Mouse (Mus musculus) kidney, embryonic 14.5 days (tissue): ENCODE results near the gene Cenpm. TPM values are rescaled to one million over a fixed set of nuclear protein-coding genes. Genes with fewer than 3 reads are reported as not detected.

ENCODE experiments used
- ATAC-seq: fragments of 200-750 bp; cut with Nextera tagmentation; 2 replicates; pipeline ENCODE4 v1.8.0; 2017; ENCODE audit warnings: moderate number of reproducible peaks, mild to moderate bottlenecking, moderate TSS enrichment, moderate library complexity; ENCODE audit not compliant: low FRiP score, low TSS enrichment
- H3K27ac ChIP-seq: fragments of 300-500 bp; sonication (generic); 2 replicates; pipeline ENCODE4 v1.5.1; 2014; ENCODE audit warnings: low read depth, mild to moderate bottlenecking, low read length, moderate library complexity, mixed read lengths
- H3K27me3 ChIP-seq: fragments of 300-500 bp; sonication (generic); 2 replicates; pipeline ENCODE4 v1.6.1; 2014; ENCODE audit warnings: mild to moderate bottlenecking, low read length; ENCODE audit not compliant: control insufficient read depth, insufficient read depth
- H3K36me3 ChIP-seq: fragments of 300-500 bp; sonication (generic); 2 replicates; pipeline ENCODE4 v1.6.1; 2014; ENCODE audit warnings: low read length, mixed read lengths; ENCODE audit not compliant: control insufficient read depth, insufficient read depth
- H3K4me1 ChIP-seq: fragments of 300-500 bp; sonication (generic); 2 replicates; pipeline ENCODE4 v1.6.1; 2014; ENCODE audit warnings: low read length, mixed read lengths; ENCODE audit not compliant: control insufficient read depth, insufficient read depth
- H3K4me2 ChIP-seq: fragments of 300-500 bp; sonication (generic); replicated peaks from 2 replicates; pipeline ENCODE4 v1.6.1; 2014; ENCODE audit warnings: low read depth, mild to moderate bottlenecking, low read length
- H3K4me3 ChIP-seq: fragments of 300-500 bp; sonication (generic); 2 replicates; pipeline ENCODE4 v1.5.1; 2014; ENCODE audit warnings: mild to moderate bottlenecking, low read length
- H3K9ac ChIP-seq: fragments of 300-500 bp; sonication (generic); 2 replicates; pipeline ENCODE4 v1.6.1; 2014; ENCODE audit warnings: low read depth, mild to moderate bottlenecking, low read length, moderate library complexity
- H3K9me3 ChIP-seq: fragments of 300-500 bp; sonication (generic); 2 replicates; pipeline ENCODE4 v1.6.1; 2016; ENCODE audit warnings: low read length; ENCODE audit not compliant: control insufficient read depth
- WGBS: fragments of 180-500 bp; shearing (Covaris S2); extraction: QIAGEN DNeasy Blood & Tissue Kit; methylation state at CpG from one replicate; pipeline ENCODE4 v1.1.7; 2014; 5-methylcytosine and 5-hydroxymethylcytosine counted together
- polyA plus RNA-seq: library from polyadenylated mRNA; unstranded; fragments of >200 nt; fragmentation: Nextera tagmentation; extraction: Ambion mirVana; gene quantifications from 2 replicates; pipeline ENCODE4 v1.2.1, GENCODE M21; 2014

Cenpm gene
- polyA plus RNA-seq, 1 experiment from 2014 or later: 83.3 TPM

DNA sequence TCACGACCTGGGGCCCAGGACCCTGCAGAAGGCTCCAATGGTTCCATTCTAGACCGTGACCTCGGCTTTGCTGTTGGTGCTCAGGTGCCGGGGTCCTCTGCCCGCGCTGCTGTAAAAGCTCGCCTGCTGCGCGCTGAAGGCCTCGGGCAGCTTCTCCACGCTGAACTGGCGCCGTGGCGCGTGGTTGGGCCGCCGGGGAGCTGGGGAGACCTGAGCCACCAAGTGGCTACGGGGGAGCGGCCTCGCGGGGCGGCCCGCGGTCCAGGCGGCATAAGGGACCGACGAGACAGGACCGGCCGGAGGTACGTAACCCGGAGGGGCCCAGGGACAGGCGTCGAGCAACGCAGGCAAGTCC lies 37.5 kb downstream of the Cenpm start:
- H3K36me3 ChIP-seq: peaks cover 34% of the 10 kb centered on the region
- 11% methylated on average over 34 of the region's 34 CpGs for WGBS
- no peak overlapping the region; the same call in 1 of the 2 replicates for H3K4me2 ChIP-seq
- ATAC-seq: no peak
- no peak overlapping the region for H3K27ac ChIP-seq
- no peak overlapping the region for H3K9ac ChIP-seq
- H3K9me3 ChIP-seq: no peaks in the 10 kb centered on the region
- peaks cover 17% of the 10 kb centered on the region for H3K4me1 ChIP-seq
- no peak overlapping the region for H3K4me3 ChIP-seq
- peaks cover 59% of the 10 kb centered on the region for H3K27me3 ChIP-seq

DNA sequence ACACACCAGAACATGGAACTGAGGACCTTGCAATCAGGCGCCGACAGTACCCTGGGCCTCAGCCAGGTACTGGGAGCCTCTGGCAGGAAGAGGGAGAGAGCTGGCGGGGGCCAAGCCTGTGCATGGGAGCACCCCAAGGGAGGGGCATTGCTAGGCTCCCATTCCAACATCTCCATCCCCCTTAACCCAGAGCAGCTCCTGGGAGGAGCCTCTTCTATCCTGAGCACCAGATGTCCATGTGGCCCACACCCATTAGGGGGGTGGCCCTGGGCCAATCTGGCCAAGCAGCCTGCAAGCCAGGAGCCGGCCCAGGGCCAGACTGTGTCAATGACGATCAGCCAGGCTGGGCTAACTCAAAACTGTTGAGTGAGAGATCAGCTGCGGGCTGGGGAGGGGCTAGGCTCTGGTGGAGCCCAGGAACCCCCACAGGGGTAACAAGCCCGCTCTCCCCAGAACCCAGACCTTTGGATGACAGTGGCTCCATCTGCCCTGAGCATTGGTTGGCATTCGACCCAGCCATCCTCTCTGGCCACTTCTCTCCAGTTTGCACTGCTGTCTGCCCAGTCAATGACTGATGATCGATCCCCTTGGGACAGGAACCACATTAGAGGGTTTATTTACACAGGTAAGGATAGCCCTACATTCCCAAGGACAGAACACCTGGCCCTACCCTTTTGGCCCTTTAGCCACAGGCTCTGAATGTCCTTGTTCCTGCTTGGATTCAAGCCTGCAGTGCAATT lies 38.0 kb downstream of the Cenpm start:
- no peak overlapping the region for H3K4me3 ChIP-seq
- ATAC-seq: no peak
- H3K9me3 ChIP-seq: no peaks in the 10 kb centered on the region
- WGBS: 58% methylated on average over 9 of the region's 9 CpGs
- H3K27me3 ChIP-seq: peaks cover 54% of the 10 kb centered on the region
- peaks cover 12% of the 10 kb centered on the region; the same call in 1 of the 2 replicates for H3K4me1 ChIP-seq
- H3K27ac ChIP-seq: no peak overlapping the region
- peaks cover 39% of the 10 kb centered on the region for H3K36me3 ChIP-seq
- no peak overlapping the region for H3K9ac ChIP-seq
- H3K4me2 ChIP-seq: no peak overlapping the region

DNA sequence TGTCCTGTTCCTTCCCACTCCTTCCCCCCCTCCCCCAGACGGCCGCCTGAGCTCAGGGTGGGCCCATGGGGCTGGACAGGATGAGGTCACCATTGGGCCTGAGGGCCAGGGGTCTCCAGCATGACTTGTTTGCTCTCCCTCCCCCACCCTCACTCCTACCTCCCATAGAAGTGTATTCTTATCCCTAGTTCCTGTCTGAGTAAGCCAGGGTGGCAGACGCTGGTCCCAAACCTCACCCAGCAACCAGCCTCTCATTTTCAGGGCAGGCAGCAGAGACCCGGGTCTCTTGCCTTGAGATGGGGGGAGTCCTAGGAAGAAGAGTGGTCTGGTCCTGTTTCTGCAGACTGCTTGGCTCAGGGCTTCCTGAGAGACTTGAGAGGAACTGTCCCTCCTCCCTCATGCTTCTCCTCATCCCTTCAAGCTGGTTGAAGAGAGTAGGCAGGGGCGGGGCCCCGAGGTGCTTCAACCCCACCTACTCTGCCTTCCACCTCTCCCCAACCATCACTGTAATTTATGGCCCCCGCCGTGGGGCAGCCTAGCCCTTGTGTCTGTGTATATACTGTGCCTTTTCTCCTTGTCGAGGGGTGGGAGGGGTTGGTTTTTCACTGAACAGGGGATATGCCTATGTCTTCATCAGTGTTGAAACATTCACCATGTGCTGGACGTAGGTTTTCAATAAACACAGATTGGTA lies 39.7 kb downstream of the Cenpm start:
- ATAC-seq: no peak
- WGBS: 45% methylated on average over 10 of the region's 10 CpGs
- H3K36me3 ChIP-seq: peaks cover 53% of the 10 kb centered on the region
- no peaks in the 10 kb centered on the region for H3K9me3 ChIP-seq
- H3K4me2 ChIP-seq: no peak overlapping the region
- no peak overlapping the region for H3K27ac ChIP-seq
- no peak overlapping the region for H3K9ac ChIP-seq
- H3K4me3 ChIP-seq: no peak overlapping the region
- H3K27me3 ChIP-seq: peaks cover 37% of the 10 kb centered on the region
- H3K4me1 ChIP-seq: peaks cover 8% of the 10 kb centered on the region; the same call in 1 of the 2 replicates

DNA sequence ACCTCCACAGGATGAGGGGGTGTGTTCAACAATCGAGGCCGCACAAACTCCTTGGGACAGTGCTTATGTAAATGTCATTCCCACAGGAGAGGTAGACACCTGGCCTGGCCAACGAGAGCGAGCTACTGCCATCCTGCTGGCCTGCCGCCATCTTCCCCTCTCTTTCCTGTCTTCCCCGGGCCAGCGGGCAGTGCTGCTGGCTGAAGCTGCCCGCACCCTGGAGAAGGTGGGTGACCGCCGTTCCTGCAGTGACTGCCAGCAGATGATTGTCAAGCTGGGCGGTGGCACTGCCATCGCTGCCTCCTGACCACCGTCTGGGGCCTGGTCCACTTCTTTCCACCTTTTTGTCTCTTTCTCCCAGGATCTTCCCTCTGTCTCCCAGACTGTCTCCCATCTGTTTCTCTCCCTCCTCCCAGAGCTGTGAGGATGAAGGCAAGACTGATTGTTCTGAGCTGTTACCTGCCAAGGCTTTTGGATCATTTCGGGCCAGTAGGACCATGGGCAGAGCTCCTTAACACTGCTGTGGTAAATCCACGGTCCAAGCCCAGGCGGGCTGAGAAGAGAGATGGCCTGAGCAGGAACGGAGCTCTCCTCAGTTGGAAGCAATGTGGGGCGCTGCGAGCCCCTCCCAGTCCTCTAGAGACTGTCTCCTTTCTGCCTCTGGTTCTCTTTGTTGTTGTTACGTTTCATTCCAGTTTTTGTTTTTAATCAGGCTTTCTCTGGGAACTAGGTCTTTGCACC lies 40.8 kb downstream of the Cenpm start:
- Histone ChIP-seq H3K9me3 (no peaks in the 10 kb centered on the region), H3K4me2 (no peak overlapping the region), H3K9ac (no peak overlapping the region), H3K4me1 (peaks cover 8% of the 10 kb centered on the region; the same call in 1 of the 2 replicates), H3K4me3 (no peak overlapping the region), H3K27me3 (peaks cover 29% of the 10 kb centered on the region), H3K36me3 (peaks cover 64% of the 10 kb centered on the region), H3K27ac (no peak overlapping the region)
- ATAC-seq: no peak
- 89% methylated on average over 20 of the region's 20 CpGs for WGBS

DNA sequence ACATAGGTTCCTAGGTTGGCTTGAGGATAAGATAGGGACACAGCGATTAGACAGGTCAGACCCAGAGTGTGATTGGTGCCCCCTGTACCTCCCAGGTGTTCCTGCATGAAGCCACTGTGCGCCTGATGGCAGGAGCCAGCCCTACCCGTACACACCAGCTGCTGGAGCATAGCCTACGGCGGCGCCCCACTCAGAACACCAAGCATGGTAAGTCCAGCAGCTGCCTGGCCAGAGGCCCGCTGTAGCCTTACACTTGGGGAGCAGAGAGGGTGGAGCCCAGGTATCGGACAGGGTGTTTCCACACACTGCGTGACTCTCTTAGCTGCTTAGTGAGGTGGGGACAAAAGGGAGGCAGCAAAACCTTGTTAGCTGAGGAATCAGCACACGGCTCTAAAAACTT lies 41.5 kb downstream of the Cenpm start:
- peaks cover 71% of the 10 kb centered on the region for H3K36me3 ChIP-seq
- WGBS: 94% methylated on average over 10 of the region's 10 CpGs
- H3K9ac ChIP-seq: no peak overlapping the region
- no peak for ATAC-seq
- H3K4me1 ChIP-seq: peaks cover 8% of the 10 kb centered on the region; the same call in 1 of the 2 replicates
- peaks cover 25% of the 10 kb centered on the region for H3K27me3 ChIP-seq
- no peaks in the 10 kb centered on the region for H3K9me3 ChIP-seq
- no peak overlapping the region for H3K4me3 ChIP-seq
- no peak overlapping the region for H3K4me2 ChIP-seq
- no peak overlapping the region for H3K27ac ChIP-seq

DNA sequence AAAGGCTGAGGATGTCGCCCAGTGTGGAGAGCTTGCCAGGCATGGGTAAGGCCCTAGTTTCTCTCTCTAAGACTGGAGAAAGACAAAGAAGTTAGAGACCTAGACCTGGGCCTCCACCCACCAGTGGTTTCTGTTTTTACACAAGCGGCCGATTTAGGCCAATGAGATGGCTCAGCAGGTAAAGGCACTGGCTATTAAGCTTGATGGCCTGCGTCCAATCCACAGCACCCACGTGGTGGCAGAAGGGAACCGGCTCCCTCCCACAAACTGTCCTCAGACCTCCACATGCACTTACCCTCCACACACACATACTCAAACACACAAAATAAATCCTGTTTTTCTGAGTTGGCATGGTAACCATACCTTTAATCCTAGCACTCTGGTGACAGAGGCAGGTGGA lies 42.5 kb downstream of the Cenpm start:
- Histone ChIP-seq H3K9me3 (no peaks in the 10 kb centered on the region), H3K4me1 (peaks cover 8% of the 10 kb centered on the region; the same call in 1 of the 2 replicates), H3K4me3 (no peak overlapping the region), H3K4me2 (no peak overlapping the region), H3K27ac (no peak overlapping the region), H3K36me3 (peaks cover 81% of the 10 kb centered on the region), H3K27me3 (peaks cover 16% of the 10 kb centered on the region), H3K9ac (no peak overlapping the region)
- WGBS: 77% methylated on average over 6 of the region's 6 CpGs
- ATAC-seq: no peak

DNA sequence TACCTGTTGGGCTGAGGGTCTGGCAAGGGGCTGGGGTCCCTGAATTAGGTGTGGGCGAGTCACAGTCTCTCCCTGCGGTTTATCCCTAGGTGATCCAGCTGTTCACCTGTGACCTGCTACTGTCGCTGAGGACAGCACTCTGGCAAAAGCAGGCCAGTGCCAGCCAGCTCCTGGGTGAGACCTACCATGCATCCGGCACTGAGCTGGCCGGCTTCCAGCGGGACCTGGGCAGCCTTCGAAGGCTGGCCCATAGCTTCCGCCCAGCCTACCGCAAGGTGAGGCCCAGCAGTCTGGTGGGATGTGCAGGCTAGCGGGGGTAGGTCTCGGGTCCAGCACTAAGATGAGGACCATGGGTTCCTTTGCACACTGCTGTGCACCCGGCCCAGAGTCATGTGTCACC lies 45.0 kb downstream of the Cenpm start:
- H3K9ac ChIP-seq: no peak overlapping the region
- no peaks in the 10 kb centered on the region for H3K9me3 ChIP-seq
- H3K27me3 ChIP-seq: no peaks in the 10 kb centered on the region
- H3K36me3 ChIP-seq: peaks cover 91% of the 10 kb centered on the region
- ATAC-seq: no peak
- no peaks in the 10 kb centered on the region for H3K4me1 ChIP-seq
- H3K4me2 ChIP-seq: no peak overlapping the region
- no peak overlapping the region for H3K4me3 ChIP-seq
- no peak overlapping the region for H3K27ac ChIP-seq
- WGBS: 87% methylated on average over 12 of the region's 12 CpGs

DNA sequence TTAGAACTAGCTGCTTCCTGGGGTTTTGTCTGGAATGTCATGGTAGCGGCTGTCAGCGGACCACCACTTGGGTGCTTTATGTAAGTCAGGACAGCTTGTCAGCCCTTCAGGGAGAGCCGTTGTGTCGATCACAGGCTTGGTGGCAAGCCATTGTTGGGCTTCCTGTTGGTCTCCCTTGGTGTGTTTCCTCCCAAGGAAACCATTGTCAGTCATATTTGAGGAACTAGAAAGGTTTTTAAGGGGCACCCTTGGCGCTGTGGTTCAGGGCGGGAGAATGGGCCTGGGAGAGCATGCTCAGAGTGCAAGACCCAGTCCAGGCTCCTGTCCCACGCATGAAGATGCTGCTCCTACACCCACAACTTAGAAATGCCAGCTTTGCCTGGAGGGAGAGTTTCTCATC lies 46.2 kb downstream of the Cenpm start:
- Histone ChIP-seq H3K4me2 (no peak overlapping the region), H3K27me3 (no peaks in the 10 kb centered on the region), H3K4me1 (no peaks in the 10 kb centered on the region), H3K27ac (no peak overlapping the region), H3K9ac (no peak overlapping the region), H3K36me3 (peaks cover 93% of the 10 kb centered on the region), H3K9me3 (no peaks in the 10 kb centered on the region), H3K4me3 (no peak overlapping the region)
- 89% methylated on average over 7 of the region's 7 CpGs for WGBS
- ATAC-seq: no peak

DNA sequence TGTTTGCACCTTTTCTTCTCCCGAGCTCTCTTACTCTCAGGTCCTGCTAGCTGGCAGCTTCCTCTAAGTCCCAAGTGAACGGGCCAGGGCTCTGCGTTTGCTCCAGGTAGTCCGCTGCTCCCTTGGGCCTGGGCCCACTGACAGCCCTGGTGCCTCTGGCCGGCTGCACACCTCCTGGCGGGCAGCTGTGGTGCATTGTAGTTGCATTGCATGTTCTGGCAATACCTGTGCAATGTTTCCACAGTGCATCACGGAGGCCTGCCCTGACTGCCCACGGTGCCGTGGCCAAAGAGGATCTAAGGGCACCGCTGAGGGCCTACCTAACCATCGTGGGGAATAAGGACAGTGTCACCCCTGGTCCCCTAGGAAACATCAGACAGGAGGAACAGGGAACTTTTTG lies 46.6 kb downstream of the Cenpm start:
- no peaks in the 10 kb centered on the region for H3K9me3 ChIP-seq
- no peaks in the 10 kb centered on the region for H3K27me3 ChIP-seq
- 94% methylated on average over 11 of the region's 11 CpGs for WGBS
- H3K9ac ChIP-seq: no peak overlapping the region
- H3K36me3 ChIP-seq: peaks cover 93% of the 10 kb centered on the region
- no peak overlapping the region for H3K4me2 ChIP-seq
- ATAC-seq: no peak
- no peak overlapping the region for H3K4me3 ChIP-seq
- H3K4me1 ChIP-seq: no peaks in the 10 kb centered on the region
- no peak overlapping the region for H3K27ac ChIP-seq
